Mouse (Mus musculus) embryonic facial prominence, embryonic 14.5 days (tissue): ENCODE data around the gene Cacng6. TPM values are rescaled to one million over a fixed set of nuclear protein-coding genes. Genes with fewer than 3 reads are reported as not detected.
"Not testable (repeated sequence)": the region's sequence is repeated elsewhere in the genome, so short reads cannot be mapped to it uniquely, and the experiment has no call there.

Experiments used
- ATAC-seq: fragments of 200-750 bp; cut with Nextera tagmentation; 2 replicates; pipeline ENCODE4 v1.8.0; 2017; ENCODE audit warnings: low read depth, moderate number of reproducible peaks, moderate TSS enrichment
- DNase-seq: peaks from one replicate; pipeline ENCODE4 v3.0.0-alpha.2; 2015; ENCODE audit warnings: low spot score
- H3K27ac ChIP-seq: fragments of 300-500 bp; sonication (generic); replicated peaks from 2 replicates; pipeline ENCODE4 v1.5.1; 2014; ENCODE audit warnings: low read depth, mild to moderate bottlenecking, low read length, moderate library complexity
- H3K27me3 ChIP-seq: fragments of 300-500 bp; sonication (generic); replicated peaks from 2 replicates; pipeline ENCODE4 v1.6.1; 2014; ENCODE audit warnings: low read length; ENCODE audit not compliant: control insufficient read depth, insufficient read depth
- H3K36me3 ChIP-seq: fragments of 300-500 bp; sonication (generic); 2 replicates; pipeline ENCODE4 v1.6.1; 2014; ENCODE audit warnings: low read length, mixed read lengths; ENCODE audit not compliant: control insufficient read depth, insufficient read depth
- H3K4me1 ChIP-seq: fragments of 300-500 bp; sonication (generic); 2 replicates; pipeline ENCODE4 v1.6.1; 2014; ENCODE audit warnings: antibody characterized with exemption, low read length; ENCODE audit not compliant: control insufficient read depth, insufficient read depth
- H3K4me2 ChIP-seq: fragments of 300-500 bp; sonication (generic); 2 replicates; pipeline ENCODE4 v1.6.1; 2014; ENCODE audit warnings: low read depth, mild to moderate bottlenecking, low read length, moderate library complexity, mixed read lengths
- H3K4me3 ChIP-seq: fragments of 300-500 bp; sonication (generic); 2 replicates; pipeline ENCODE4 v1.5.1; 2014; ENCODE audit warnings: low read depth, mild to moderate bottlenecking, low read length
- H3K9ac ChIP-seq: fragments of 300-500 bp; sonication (generic); 2 replicates; pipeline ENCODE4 v1.6.1; 2014; ENCODE audit warnings: low read depth, mild to moderate bottlenecking, low read length, moderate library complexity, mixed read lengths
- H3K9me3 ChIP-seq: fragments of 300-500 bp; sonication (generic); 2 replicates; pipeline ENCODE4 v1.6.1; 2016; ENCODE audit warnings: low read length; ENCODE audit not compliant: control insufficient read depth
- WGBS: fragments of 180-500 bp; shearing (Covaris S2); extraction: QIAGEN DNeasy Blood & Tissue Kit; methylation state at CpG from one replicate; pipeline ENCODE4 v1.1.7; 2014; 5-methylcytosine and 5-hydroxymethylcytosine counted together
- polyA plus RNA-seq: library from polyadenylated mRNA; unstranded; fragments of >200 nt; fragmentation: Nextera tagmentation; extraction: Ambion mirVana; gene quantifications from 2 replicates; pipeline ENCODE4 v1.2.1, GENCODE M21; 2014

The Cacng6 gene
- polyA plus RNA-seq, 1 experiment from 2014 or later: 14.5 TPM

DNA sequence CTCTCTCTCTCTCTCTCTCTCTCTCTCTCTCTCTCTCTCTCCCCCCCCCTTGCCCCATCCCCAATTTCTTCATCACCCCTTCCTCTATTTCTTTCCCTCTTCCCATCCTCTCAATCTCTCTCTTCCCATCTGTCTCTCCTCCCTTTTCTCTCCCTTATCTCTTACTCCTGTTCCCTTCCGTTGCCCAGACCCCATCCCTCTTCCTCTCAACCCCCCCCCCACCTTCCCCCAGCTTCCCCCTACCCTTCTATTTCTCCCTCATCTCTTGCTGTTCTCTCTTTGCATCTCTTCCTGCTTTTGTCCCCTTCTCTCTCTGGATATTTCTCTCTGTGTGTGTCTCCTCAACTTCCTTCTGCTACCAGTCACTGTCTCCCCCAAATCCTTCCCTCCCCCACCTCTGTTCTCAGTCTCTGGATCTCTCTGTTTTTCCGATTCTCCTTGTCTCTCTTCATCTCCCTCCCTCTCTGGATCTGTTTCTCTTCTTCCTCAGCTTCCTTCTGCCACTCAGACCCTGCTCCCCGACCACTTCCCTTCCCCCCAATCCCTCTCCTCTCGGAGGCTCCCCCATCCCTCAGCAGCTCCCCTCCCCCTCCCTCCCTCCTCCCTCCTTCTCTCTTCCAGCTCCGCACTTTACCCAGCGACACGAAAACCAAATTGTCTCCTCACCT is 33.4 kb upstream of the Cacng6 start, which contains the start of gene Cacng8:
Gene Cacng8 (plus strand): TSS at position 271 of the 668 bp plus-strand sequence.
- H3K9me3 ChIP-seq: no peaks in the 10 kb centered on the region
- no peaks in the 10 kb centered on the region for H3K4me1 ChIP-seq
- 1% methylated on average over 7 of the region's 7 CpGs for WGBS
- no peak within 1 kb of the TSS; the same call in 1 of the 2 replicates for H3K27ac ChIP-seq
- no peaks in the 10 kb centered on the region for H3K27me3 ChIP-seq
- peak within 1 kb of the TSS; percentile 66 for H3K4me2 ChIP-seq
- DNase-seq (no peak), ATAC-seq (no peak)
- peak within 1 kb of the TSS; percentile 52 for H3K9ac ChIP-seq
- 0 out of 2 replicates have a peak, but pooled peaks cover 11% of the 10 kb centered on the region for H3K36me3 ChIP-seq
- peak within 1 kb of the TSS; percentile 41 for H3K4me3 ChIP-seq

DNA sequence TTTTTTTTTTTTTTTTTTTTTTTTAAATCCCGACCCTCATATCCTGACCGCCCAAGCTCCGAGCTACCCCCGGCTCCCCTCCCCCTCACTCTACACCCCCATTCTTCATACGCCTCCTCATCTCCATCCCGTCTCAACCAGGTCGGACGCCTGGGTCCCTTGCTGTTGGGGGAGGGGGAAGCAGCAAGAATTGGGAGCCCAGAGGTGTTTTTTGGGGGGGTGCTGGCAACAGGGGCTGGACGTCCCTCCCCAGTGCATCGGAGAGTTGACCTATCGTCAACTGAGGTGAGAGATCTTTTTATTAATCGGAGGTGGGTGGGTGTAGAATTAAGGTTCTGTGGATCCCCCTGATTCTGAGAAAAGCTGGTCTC is 32.9 kb upstream of the Cacng6 start:
- Histone ChIP-seq H3K36me3 (0 out of 2 replicates have a peak, but pooled peaks cover 11% of the 10 kb centered on the region), H3K27ac (no peak overlapping the region), H3K9me3 (no peaks in the 10 kb centered on the region), H3K4me1 (no peaks in the 10 kb centered on the region), H3K27me3 (no peaks in the 10 kb centered on the region), H3K9ac (peak overlapping the region; percentile 52), H3K4me2 (peak overlapping the region; percentile 66), H3K4me3 (peak overlapping the region; percentile 41)
- DNase-seq (no peak), ATAC-seq (no peak)
- WGBS: 5% methylated on average over 12 of the region's 12 CpGs

DNA sequence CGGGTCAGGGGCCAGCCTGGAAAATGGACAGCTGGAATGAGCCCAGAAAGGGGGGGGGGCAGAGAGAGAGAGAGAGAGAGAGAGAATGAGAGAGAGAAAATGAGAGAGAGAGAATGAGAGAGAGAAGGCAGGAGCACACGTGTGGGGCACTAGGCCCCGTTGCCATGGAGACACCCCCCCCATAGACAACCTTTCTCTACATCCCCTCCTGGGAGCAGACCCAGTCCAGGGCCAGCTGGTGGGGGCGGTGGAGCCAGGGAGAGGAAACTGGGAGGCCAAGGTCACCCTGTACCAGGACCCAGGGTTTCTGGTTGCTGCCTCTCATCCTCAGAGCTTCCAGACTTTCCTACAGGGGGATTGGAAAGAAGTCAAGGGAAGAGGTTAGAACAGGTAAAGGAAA is 32.2 kb upstream of the Cacng6 start:
- Histone ChIP-seq H3K27ac (no peak overlapping the region), H3K4me2 (peak overlapping the region; percentile 66), H3K9ac (no peak overlapping the region), H3K4me3 (0 out of 2 replicates have a peak overlapping the region, but pooled peaks have one; percentile 41), H3K36me3 (0 out of 2 replicates have a peak, but pooled peaks cover 11% of the 10 kb centered on the region), H3K9me3 (no peaks in the 10 kb centered on the region), H3K4me1 (no peaks in the 10 kb centered on the region), H3K27me3 (no peaks in the 10 kb centered on the region)
- whole genome bisulfite sequencing: 20% methylated on average over 4 of the region's 4 CpGs
- DNase-seq (no peak), ATAC-seq (no peak)

DNA sequence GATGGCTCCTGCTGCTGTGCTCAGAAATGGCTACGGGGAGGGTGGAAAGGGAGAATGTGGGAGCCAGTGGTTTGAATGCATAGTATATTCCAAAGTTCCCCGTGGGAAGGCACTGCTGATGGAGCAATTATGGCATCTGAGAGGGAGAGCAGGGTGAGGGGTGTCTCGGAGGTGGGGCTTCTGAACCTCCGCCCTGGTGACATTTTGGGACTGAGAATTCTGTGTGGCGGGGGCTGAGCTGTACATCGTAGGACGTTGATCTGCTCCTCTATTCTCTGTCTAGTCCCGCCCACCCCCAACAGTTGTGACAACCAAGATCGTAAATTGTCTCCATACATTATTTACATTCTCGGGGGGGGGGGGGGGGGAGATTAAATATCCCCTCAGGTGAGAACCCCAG is 26.6 kb upstream of the Cacng6 start:
- Histone ChIP-seq H3K9me3 (no peaks in the 10 kb centered on the region), H3K4me1 (no peaks in the 10 kb centered on the region), H3K9ac (no peak overlapping the region), H3K4me2 (peak overlapping the region; percentile 8; the same call in 1 of the 2 replicates), H3K4me3 (no peak overlapping the region), H3K36me3 (0 out of 2 replicates have a peak, but pooled peaks cover 11% of the 10 kb centered on the region), H3K27ac (no peak overlapping the region), H3K27me3 (no peaks in the 10 kb centered on the region)
- no peak for ATAC-seq
- no peak for DNase-seq
- 55% methylated on average over 10 of the region's 10 CpGs for WGBS

DNA sequence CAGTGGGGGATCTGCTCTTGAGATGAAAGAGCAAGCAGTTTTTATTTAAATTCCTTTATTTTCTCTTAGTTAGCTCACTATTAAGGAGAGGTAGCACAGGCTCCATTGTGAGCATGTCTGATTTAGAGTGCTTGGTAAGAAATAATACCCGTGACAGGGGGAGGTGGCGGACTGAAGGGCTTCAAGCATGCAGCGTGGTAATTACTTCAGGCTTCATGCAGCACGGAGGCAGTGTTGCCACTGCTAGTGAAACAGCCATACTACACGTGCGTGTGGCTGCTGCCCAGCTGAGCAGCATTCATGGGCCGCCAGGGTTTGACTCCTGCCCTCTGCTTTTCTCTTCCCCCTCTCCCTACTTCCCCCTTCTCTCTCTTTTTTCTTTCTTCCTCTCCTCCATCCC is 26.2 kb upstream of the Cacng6 start:
- Histone ChIP-seq H3K4me1 (no peaks in the 10 kb centered on the region), H3K9me3 (no peaks in the 10 kb centered on the region), H3K36me3 (0 out of 2 replicates have a peak, but pooled peaks cover 11% of the 10 kb centered on the region), H3K4me2 (peak overlapping the region; percentile 8; the same call in 1 of the 2 replicates), H3K4me3 (no peak overlapping the region), H3K27ac (no peak overlapping the region), H3K27me3 (no peaks in the 10 kb centered on the region), H3K9ac (no peak overlapping the region)
- no peak for ATAC-seq
- 27% methylated on average over 7 of the region's 7 CpGs for WGBS
- DNase-seq: peak; percentile 32

DNA sequence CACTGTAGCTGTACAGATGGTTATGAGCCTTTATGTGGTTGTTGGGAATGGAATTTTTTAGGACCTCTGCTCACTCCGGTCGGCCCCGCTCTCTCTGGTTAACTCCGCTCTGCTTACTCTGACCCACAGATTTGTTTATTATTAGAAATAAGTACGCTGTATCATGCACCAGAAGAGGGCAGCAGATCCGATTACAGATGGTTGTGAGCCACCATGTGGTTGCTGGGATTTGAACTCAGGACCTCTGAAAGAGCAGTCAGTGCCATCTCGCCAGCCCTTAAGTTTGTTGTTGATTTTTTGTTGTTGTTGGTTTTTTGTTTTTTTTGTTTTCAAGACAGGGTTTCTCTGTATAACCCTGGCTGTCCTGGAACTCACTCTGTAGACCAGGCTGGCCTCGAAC is 25.6 kb upstream of the Cacng6 start:
- H3K9ac ChIP-seq, H3K4me1 ChIP-seq, ATAC-seq, DNase-seq, H3K4me2 ChIP-seq, H3K4me3 ChIP-seq, H3K27me3 ChIP-seq, H3K27ac ChIP-seq, H3K9me3 ChIP-seq: not testable (repeated sequence)
- H3K36me3 ChIP-seq: 0 out of 2 replicates have a peak, but pooled peaks cover 11% of the 10 kb centered on the region
- WGBS: 83% methylated on average over 8 of the region's 8 CpGs

DNA sequence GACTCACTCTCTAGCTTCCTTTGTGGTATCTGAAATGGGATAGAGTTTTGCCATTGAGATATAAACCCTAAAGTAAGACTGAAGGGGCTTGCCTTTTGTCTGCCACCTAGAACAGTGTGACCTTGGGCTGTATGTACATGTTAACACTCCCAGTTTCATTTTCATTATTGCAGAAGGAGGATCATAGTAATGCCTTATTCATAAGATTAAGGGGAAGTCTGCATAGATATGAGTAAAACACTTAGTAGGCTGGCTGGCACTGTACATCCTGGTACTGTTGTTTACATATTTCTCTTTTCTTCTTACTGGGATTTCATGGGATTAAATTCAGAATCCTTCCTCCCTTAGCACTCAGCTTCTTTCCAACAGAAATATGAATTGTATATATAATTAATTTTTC is 24.1 kb upstream of the Cacng6 start:
- Histone ChIP-seq H3K9me3 (no peaks in the 10 kb centered on the region), H3K9ac (no peak overlapping the region), H3K36me3 (0 out of 2 replicates have a peak, but pooled peaks cover 1% of the 10 kb centered on the region), H3K4me2 (no peak overlapping the region), H3K4me1 (no peaks in the 10 kb centered on the region), H3K4me3 (no peak overlapping the region), H3K27ac (no peak overlapping the region), H3K27me3 (no peaks in the 10 kb centered on the region)
- DNase-seq (no peak), ATAC-seq (no peak)

DNA sequence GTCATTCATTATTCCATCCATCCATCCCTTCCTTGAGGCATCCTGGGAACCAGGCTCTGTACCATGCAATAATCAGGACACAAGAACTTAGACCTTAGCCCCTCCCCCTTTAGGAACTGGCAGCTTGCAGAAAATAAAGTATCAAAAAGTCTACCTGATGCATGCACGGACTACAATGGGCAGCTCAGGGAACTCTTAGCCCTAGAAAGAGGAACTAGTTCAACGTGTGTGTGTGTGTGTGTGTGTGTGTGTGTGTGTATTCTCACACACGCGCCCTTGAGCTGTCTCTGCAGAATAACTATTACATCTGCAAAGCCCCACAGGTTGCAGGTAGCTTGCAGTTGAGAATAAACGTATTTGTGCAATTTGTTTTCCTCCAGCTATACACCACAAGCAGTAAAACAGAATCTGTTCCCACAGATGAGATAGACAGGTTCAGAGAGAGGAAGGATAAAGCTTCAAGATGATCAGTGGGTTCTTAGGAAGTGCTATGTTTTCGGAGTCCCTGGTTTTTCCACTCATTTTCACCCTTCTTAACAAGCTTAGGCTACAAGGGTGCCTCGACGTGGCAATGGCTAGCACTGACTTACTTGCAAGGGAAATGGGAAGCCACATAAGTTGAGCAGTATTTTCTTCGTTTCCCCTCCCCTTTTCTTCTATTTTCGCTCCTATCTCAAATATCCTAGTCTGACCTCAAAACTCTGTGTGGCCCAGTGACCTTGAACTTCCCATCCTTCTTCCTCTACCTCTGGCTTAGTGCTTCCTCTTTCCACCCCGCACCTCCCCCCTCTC is 14.1 kb upstream of the Cacng6 start:
- Histone ChIP-seq H3K4me1 (peaks cover 10% of the 10 kb centered on the region; the same call in 1 of the 2 replicates), H3K27ac (no peak overlapping the region), H3K4me2 (no peak overlapping the region), H3K4me3 (no peak overlapping the region), H3K27me3 (peaks cover 38% of the 10 kb centered on the region), H3K9ac (no peak overlapping the region), H3K36me3 (no peaks in the 10 kb centered on the region), H3K9me3 (no peaks in the 10 kb centered on the region)
- WGBS: 64% methylated on average over 11 of the region's 11 CpGs
- DNase-seq: no peak
- ATAC-seq: no peak
